Comparison of ENCODE assay signal across 8 mouse cellular contexts in genomic region chr13:72631373-72632021, GRCm38 (mm10). TPM values are rescaled to one million over a fixed set of nuclear protein-coding genes. Genes with fewer than 3 reads are reported as not detected.
DNase-seq lines count a peak whose midpoint lies in the region; ATAC-seq and TF ChIP-seq lines count a peak whose summit lies in the region.

No protein-coding gene starts in this region.

- H3K27ac ChIP-seq in ES-Bruce4 (ENCODE audit: insufficient read depth, low read length): no peak overlapping the region
- H3K27ac ChIP-seq in heart, embryonic 11.5 days (ENCODE audit: low read depth, low read length): 0 out of 2 replicates have a peak overlapping the region, but pooled peaks have one; percentile 18
- H3K27ac ChIP-seq in limb, embryonic 12.5 days: no peak overlapping the region

- H3K9ac ChIP-seq in ES-Bruce4 (ENCODE audit: low read depth, poor library complexity, severe bottlenecking): peak overlapping the region; percentile 30; the same call in 1 of the 2 replicates
- H3K9ac ChIP-seq in heart, embryonic 11.5 days (ENCODE audit: low read depth, low read length): peak overlapping the region; percentile 79
- H3K9ac ChIP-seq in limb, embryonic 12.5 days (replicated peaks): no peak overlapping the region; the same call in 1 of the 2 replicates

- H3K9me3 ChIP-seq in ES-Bruce4 (replicated peaks; ENCODE audit: control insufficient read depth, insufficient read depth, low read length, poor library complexity, severe bottlenecking): no peaks in the 10 kb centered on the region
- H3K9me3 ChIP-seq in heart, embryonic 11.5 days (replicated peaks; ENCODE audit: control insufficient read depth, low read length): no peaks in the 10 kb centered on the region
- no peaks in the 10 kb centered on the region for H3K9me3 ChIP-seq in limb, embryonic 12.5 days

- intact Hi-C loops in gastrocnemius, postnatal 14 days (cut with DNase I; ENCODE audit: low total_unique reads): no loop called here

- H3K4me1 ChIP-seq in ES-Bruce4 (ENCODE audit: control insufficient read depth, insufficient read depth, low read length): peaks cover 2% of the 10 kb centered on the region
- H3K4me1 ChIP-seq in heart, embryonic 11.5 days (ENCODE audit: control insufficient read depth, insufficient read depth, low read length): peaks cover 3% of the 10 kb centered on the region
- H3K4me1 ChIP-seq in limb, embryonic 12.5 days (replicated peaks): peaks cover 42% of the 10 kb centered on the region

- H3K36me3 ChIP-seq in ES-Bruce4 (ENCODE audit: control insufficient read depth, insufficient read depth, low read length, poor library complexity, severe bottlenecking): no peaks in the 10 kb centered on the region
- no peaks in the 10 kb centered on the region for H3K36me3 ChIP-seq in heart, embryonic 11.5 days (ENCODE audit: control insufficient read depth, insufficient read depth, low read length)
- no peaks in the 10 kb centered on the region for H3K36me3 ChIP-seq in limb, embryonic 12.5 days

- peaks cover 15% of the 10 kb centered on the region for H3K27me3 ChIP-seq in ES-Bruce4 (ENCODE audit: control insufficient read depth, insufficient read depth, low read length, poor library complexity, severe bottlenecking)
- peaks cover 89% of the 10 kb centered on the region for H3K27me3 ChIP-seq in heart, embryonic 11.5 days (ENCODE audit: control insufficient read depth, insufficient read depth, low read length)
- H3K27me3 ChIP-seq in limb, embryonic 12.5 days: peaks cover 97% of the 10 kb centered on the region

- no peak for TF ChIP-seq EP300 in ES-Bruce4 (IDR thresholded peaks at IDR 0.05; ENCODE audit: insufficient read depth, low read depth, low read length)

- peak overlapping the region; percentile 50 for H3K4me3 ChIP-seq in ES-Bruce4 (ENCODE audit: low read depth, low read length)
- peak overlapping the region; percentile 73 for H3K4me3 ChIP-seq in heart, embryonic 11.5 days (ENCODE audit: low read depth, low read length)
- H3K4me3 ChIP-seq in limb, embryonic 12.5 days (replicated peaks): peak overlapping the region; percentile 60

- WGBS in heart, embryonic 11.5 days (ENCODE audit: insufficient replicate concordance): 2% methylated on average over 50 of the region's 62 CpGs
- under 1% methylated on average over 62 of the region's 62 CpGs for WGBS in limb, embryonic 12.5 days

- H3K4me2 ChIP-seq in heart, embryonic 11.5 days: peak overlapping the region; percentile 90
- peak overlapping the region; percentile 90 for H3K4me2 ChIP-seq in limb, embryonic 12.5 days

- TF ChIP-seq CTCF in ES-Bruce4 (IDR thresholded peaks at IDR 0.05; ENCODE audit: low read depth, low read length): no peak

- ATAC-seq in heart, embryonic 11.5 days (replicated peaks; ENCODE audit: insufficient number of reproducible peaks, low FRiP score, low TSS enrichment): no peak
- ATAC-seq in limb, embryonic 12.5 days (ENCODE audit: insufficient number of reproducible peaks, insufficient read depth, low FRiP score, low TSS enrichment, low read depth): no peak

- DNase-seq in 3T3-L1 (ENCODE audit: low read depth, low spot score): peak; percentile 25
- no peak for DNase-seq in frontal cortex, postnatal 36 days (ENCODE audit: low spot score in 2 of 2)
- no peak for DNase-seq in layer of hippocampus, postnatal 10 days (ENCODE audit: low spot score in 2 of 2)
- no peak for DNase-seq in frontal cortex, postnatal 25 days (ENCODE audit: low spot score in 2 of 2)
- DNase-seq in gastrocnemius, postnatal 14 days: no peak

- TF ChIP-seq POLR2A in ES-Bruce4 (IDR thresholded peaks at IDR 0.05; ENCODE audit: insufficient read depth, low read length): no peak

RNA-seq across cellular contexts. Expression of gene Irx2, which starts 2.9 kb away (rescaled TPM):
- polyA plus RNA-seq in ES-Bruce4 (2011; ENCODE audit: insufficient read depth, insufficient read length, low read depth, missing spikeins): 7.3 and 7.4 TPM in 2 replicates
- 11.0 and 13.3 TPM in 2 replicates for polyA plus RNA-seq in heart, embryonic 11.5 days (2014; fragmentation: Nextera tagmentation; extraction: Ambion mirVana)
- 8.7 and 9.5 TPM in 2 replicates for polyA plus RNA-seq in limb, embryonic 12.5 days (2016; fragmentation: Nextera tagmentation; extraction: Ambion mirVana)
- under 1 TPM; 0.40 to 0.80 TPM for total RNA-seq in layer of hippocampus, postnatal 10 days (2021)
- total RNA-seq in gastrocnemius, postnatal 14 days (2021): not detected
